Comparison of ENCODE assay signal across 22 mouse cellular contexts in the genomic region with DNA sequence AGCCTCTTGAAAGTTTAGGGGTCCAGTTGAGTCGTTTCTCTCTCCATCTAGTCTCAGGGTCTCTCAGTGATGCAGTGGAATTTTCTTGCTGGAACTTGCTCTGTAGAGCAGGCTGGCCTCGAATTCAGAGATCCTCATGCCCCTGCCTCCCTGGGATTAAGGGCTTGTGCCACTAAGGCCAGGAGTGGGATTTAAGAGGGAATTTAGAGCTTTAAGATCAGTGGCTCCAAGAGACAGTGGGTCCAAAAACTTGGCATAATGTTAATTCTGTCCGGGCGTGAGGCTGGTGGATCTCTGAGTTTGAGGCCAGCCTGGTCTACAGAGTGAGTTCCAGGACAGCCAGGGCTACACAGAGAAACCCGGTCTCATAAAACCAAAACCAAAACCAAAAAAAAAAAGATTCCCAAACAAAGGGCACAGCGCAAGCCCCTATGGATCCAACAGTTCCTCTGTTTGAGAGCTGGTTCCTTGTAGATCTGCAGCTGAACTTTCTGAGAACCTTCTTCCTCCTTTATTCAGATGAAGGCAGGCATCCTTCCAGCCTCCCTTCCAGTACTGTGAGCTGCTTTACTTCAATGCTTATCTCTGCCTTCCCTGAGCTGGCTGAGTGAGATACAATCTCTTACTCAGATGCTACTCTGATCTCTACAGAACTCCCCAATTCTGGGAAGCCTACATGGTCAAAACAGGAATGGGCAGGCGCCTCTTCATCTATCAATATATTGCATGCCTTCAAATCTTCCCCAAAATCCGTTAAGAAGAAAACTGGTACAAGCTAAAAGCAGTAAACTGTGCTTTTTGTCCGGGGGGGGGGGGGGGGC. TPM values are rescaled to one million over a fixed set of nuclear protein-coding genes. Genes with fewer than 3 reads are reported as not detected.
A peak's percentile ranks its signal among the peaks of the same experiment; 100 is the strongest.
DNase-seq lines count a peak whose midpoint lies in the region; ATAC-seq and TF ChIP-seq lines count a peak whose summit lies in the region.
"Had no signal": no experiment of that assay in that cellular context is flagged by ENCODE, and none has a peak within 500 bp of the region (broad histone marks: within the 10 kb centered on the region; RNA-seq: fewer than 3 reads in every experiment).

No protein-coding gene starts in this region.

- H3K4me2 ChIP-seq in CH12.LX (ENCODE audit: insufficient read depth, low read depth, poor library complexity, severe bottlenecking): peak overlapping the region; percentile 11; the same call in 1 of the 2 replicates
- no peak overlapping the region for H3K4me2 ChIP-seq in midbrain, embryonic 13.5 days (replicated peaks)
- H3K4me2 ChIP-seq in hindbrain, embryonic 14.5 days (replicated peaks): no peak overlapping the region
- H3K4me2 ChIP-seq: embryonic facial prominence, embryonic 13.5 days; forebrain, embryonic 12.5 days had no signal

- in situ Hi-C loops in CH12.LX (cut with MboI; ENCODE audit: low pct_ligation_motif_present, low pct_unique_long_range_greater_than_20kb, low sequenced_read_pairs): no loop called here

- no peak for TF ChIP-seq POLR2A in CH12.LX (IDR thresholded peaks at IDR 0.05; ENCODE audit: low read depth, low read length)
- no peak for TF ChIP-seq POLR2A in MEL (IDR thresholded peaks at IDR 0.05; ENCODE audit: control insufficient read depth in 1 of 2, insufficient read depth in 1 of 2, low read depth in 1 of 2, low read length in 2 of 2, poor library complexity in 1 of 2)
- TF ChIP-seq POLR2A in bone marrow macrophage, adult 2 months (IDR thresholded peaks at IDR 0.05; ENCODE audit: borderline replicate concordance, low read depth, low read length): no peak

- H3K27ac ChIP-seq in CH12.LX (ENCODE audit: insufficient read depth, low read depth) (no peak overlapping the region), MEL (ENCODE audit: control insufficient read depth, low read depth, low read length) (no peak overlapping the region)
- no peak overlapping the region for H3K27ac ChIP-seq in bone marrow macrophage, adult 2 months (ENCODE audit: insufficient read depth, low read depth, low read length)
- no peak overlapping the region for H3K27ac ChIP-seq in midbrain, embryonic 13.5 days
- no peak overlapping the region for H3K27ac ChIP-seq in hindbrain, embryonic 14.5 days
- H3K27ac ChIP-seq: embryonic facial prominence, embryonic 13.5 days; forebrain, embryonic 12.5 days; heart, embryonic 13.5 days had no signal

- TF ChIP-seq CTCF in CH12.LX (conservative IDR thresholded peaks at IDR 0.05 in 1 of 2, IDR thresholded peaks at IDR 0.05 in 1 of 2; ENCODE audit: low read depth in 2 of 2, low read length in 2 of 2) (no peak), MEL (IDR thresholded peaks at IDR 0.05 in 2 of 3, conservative IDR thresholded peaks at IDR 0.05 in 1 of 3; ENCODE audit: control insufficient read depth in 1 of 3, insufficient read depth in 1 of 3, low read depth in 2 of 3, low read length in 3 of 3, poor library complexity in 1 of 3, severe bottlenecking in 1 of 3) (no peak)
- TF ChIP-seq CTCF in bone marrow macrophage, adult 2 months (IDR thresholded peaks at IDR 0.05; ENCODE audit: low read depth, low read length): no peak

- DNase-seq in 416B (ENCODE audit: low read depth) (peak; percentile 27), CH12.LX (ENCODE audit: extremely low read depth) (no peak), MEL (ENCODE audit: low read depth, low spot score) (peak; percentile 78)
- no peak for DNase-seq in cerebellum, adult 8-10 months
- no peak for DNase-seq in hindbrain, embryonic 14.5 days (ENCODE audit: low spot score)
- DNase-seq: adrenal gland, adult 8-10 months; B cell, adult 2 months; cerebellum, adult 11-12 months; cerebellum, adult 9-11 months; cerebellum, postnatal 36 days; gastrocnemius, postnatal 14 days; heart, postnatal 36 days; kidney, adult 18-20 months had no signal

- TF ChIP-seq RAD21 in CH12.LX (IDR thresholded peaks at IDR 0.05; ENCODE audit: low read depth, low read length) (no peak), MEL (IDR thresholded peaks at IDR 0.05; ENCODE audit: low read depth, low read length) (no peak)

- no peak overlapping the region for H3K9ac ChIP-seq in CH12.LX (ENCODE audit: insufficient read depth, low read depth)
- H3K9ac ChIP-seq in MEL (ENCODE audit: control insufficient read depth, low read depth, low read length, poor library complexity, severe bottlenecking): peak overlapping the region; percentile 14; the same call in 1 of the 2 replicates
- no peak overlapping the region for H3K9ac ChIP-seq in midbrain, embryonic 13.5 days (replicated peaks)
- H3K9ac ChIP-seq in hindbrain, embryonic 14.5 days: no peak overlapping the region
- H3K9ac ChIP-seq: embryonic facial prominence, embryonic 13.5 days; forebrain, embryonic 12.5 days; heart, embryonic 13.5 days had no signal

- H3K4me3 ChIP-seq in CH12.LX (replicated peaks in 1 of 3; ENCODE audit: low read depth in 2 of 3, low read length in 2 of 3, poor library complexity in 1 of 3) (no peak overlapping the region), MEL (ENCODE audit: control insufficient read depth in 1 of 2, insufficient read depth in 1 of 2, low read depth in 2 of 2, low read length in 2 of 2) (peak overlapping the region in 1 of 2 experiments; percentile 41; a peak in 2 of 4 replicates)
- H3K4me3 ChIP-seq in bone marrow macrophage, adult 2 months (ENCODE audit: insufficient read depth, low read length): peak overlapping the region; percentile 11; the same call in 1 of the 2 replicates
- no peak overlapping the region for H3K4me3 ChIP-seq in midbrain, embryonic 13.5 days (replicated peaks)
- H3K4me3 ChIP-seq in hindbrain, embryonic 14.5 days (replicated peaks; ENCODE audit: low read length): no peak overlapping the region
- H3K4me3 ChIP-seq: embryonic facial prominence, embryonic 13.5 days; forebrain, embryonic 12.5 days; heart, embryonic 13.5 days had no signal

- H3K36me3 ChIP-seq in CH12.LX (replicated peaks in 1 of 2; ENCODE audit: control insufficient read depth in 1 of 2, insufficient read depth in 1 of 2, low read length in 1 of 2) (no peaks in the 10 kb centered on the region), MEL (ENCODE audit: control insufficient read depth in 1 of 2, insufficient read depth in 2 of 2, low read length in 2 of 2) (peaks cover 0 to 15% of the 10 kb centered on the region in 2 experiments; a peak in 2 of 4 replicates)
- no peaks in the 10 kb centered on the region for H3K36me3 ChIP-seq in midbrain, embryonic 13.5 days
- no peaks in the 10 kb centered on the region for H3K36me3 ChIP-seq in hindbrain, embryonic 14.5 days (replicated peaks; ENCODE audit: control insufficient read depth, insufficient read depth)
- H3K36me3 ChIP-seq: embryonic facial prominence, embryonic 13.5 days; forebrain, embryonic 12.5 days; heart, embryonic 13.5 days had no signal

- 75% methylated on average over 9 of the region's 9 CpGs for WGBS in midbrain, embryonic 13.5 days
- 75% methylated on average over 9 of the region's 9 CpGs for WGBS in hindbrain, embryonic 14.5 days

- peaks cover 2 to 24% of the 10 kb centered on the region in 2 experiments; a peak in 3 of 4 replicates for H3K4me1 ChIP-seq in CH12.LX (ENCODE audit: control insufficient read depth in 1 of 2, insufficient read depth in 2 of 2)
- H3K4me1 ChIP-seq in MEL (ENCODE audit: control insufficient read depth in 1 of 2, insufficient read depth in 2 of 2, low read length in 2 of 2): peaks cover 3 to 7% of the 10 kb centered on the region in 2 experiments; a peak in 3 of 4 replicates
- H3K4me1 ChIP-seq in bone marrow macrophage, adult 2 months (ENCODE audit: control insufficient read depth, insufficient read depth, low read length): peaks cover 5% of the 10 kb centered on the region
- H3K4me1 ChIP-seq in midbrain, embryonic 13.5 days (replicated peaks): peaks cover 22% of the 10 kb centered on the region
- H3K4me1 ChIP-seq in hindbrain, embryonic 14.5 days (replicated peaks; ENCODE audit: control insufficient read depth, insufficient read depth, low read length): peaks cover 18% of the 10 kb centered on the region

- H3K27me3 ChIP-seq in CH12.LX (replicated peaks) (no peaks in the 10 kb centered on the region), MEL (ENCODE audit: control insufficient read depth in 1 of 2, insufficient read depth in 2 of 2, low read length in 2 of 2) (no peaks in the 10 kb centered on the region)
- H3K27me3 ChIP-seq in midbrain, embryonic 13.5 days: no peaks in the 10 kb centered on the region
- no peaks in the 10 kb centered on the region for H3K27me3 ChIP-seq in hindbrain, embryonic 14.5 days (ENCODE audit: control insufficient read depth, insufficient read depth, low read length)
- H3K27me3 ChIP-seq: embryonic facial prominence, embryonic 13.5 days; heart, embryonic 13.5 days; Patski had no signal

- H3K9me3 ChIP-seq in CH12.LX (replicated peaks; ENCODE audit: low read length) (no peaks in the 10 kb centered on the region), MEL (replicated peaks; ENCODE audit: insufficient read depth, low read length) (no peaks in the 10 kb centered on the region)
- no peaks in the 10 kb centered on the region for H3K9me3 ChIP-seq in midbrain, embryonic 13.5 days
- H3K9me3 ChIP-seq in hindbrain, embryonic 14.5 days (ENCODE audit: control insufficient read depth, low read length): no peaks in the 10 kb centered on the region
- H3K9me3 ChIP-seq: embryonic facial prominence, embryonic 13.5 days; forebrain, embryonic 12.5 days; heart, embryonic 13.5 days had no signal

- H3K79me2 ChIP-seq in CH12.LX (replicated peaks; ENCODE audit: control insufficient read depth, extremely low read depth, insufficient read depth, poor library complexity, severe bottlenecking) (peaks cover 16% of the 10 kb centered on the region), MEL (ENCODE audit: control insufficient read depth, insufficient read depth, low read length, poor library complexity) (peaks cover 20% of the 10 kb centered on the region)

- TF ChIP-seq EP300 in CH12.LX (IDR thresholded peaks at IDR 0.05; ENCODE audit: low read length) (no peak), MEL (IDR thresholded peaks at IDR 0.05; ENCODE audit: low read depth in 1 of 2, low read length in 2 of 2) (peak; percentile 16 to 51; a peak in 3 of 4 replicates)

- dilution Hi-C loops in CH12.LX (cut with MboI; ENCODE audit: extremely low pct_ligation_motif_present, extremely low pct_unique_long_range_greater_than_20kb, low sequenced_read_pairs): no loop called here

- no peak for ATAC-seq in midbrain, embryonic 13.5 days
- ATAC-seq in hindbrain, embryonic 14.5 days (ENCODE audit: low FRiP score): no peak
- ATAC-seq: CD4-positive, CD25-positive, alpha-beta regulatory T cell, adult 4 months; forebrain, embryonic 16.5 days; hindbrain, embryonic 16.5 days; Patski had no signal

RNA-seq across cellular contexts. Expression of a gene that starts 1.3 kb away (rescaled TPM):
- 19.8 and 23.2 TPM in 2 replicates for total RNA-seq in CH12.LX (2012; rRNA removed)
- total RNA-seq in CH12.LX (2014; rRNA removed): 25.6 and 31.1 TPM in 2 replicates
- polyA plus RNA-seq in CH12.LX (2012; ENCODE audit: insufficient read length, low read depth): 56.5 and 69.7 TPM in 2 replicates
- 26.0 and 27.0 TPM in 2 replicates for total RNA-seq in MEL (2012; rRNA removed)
- 100 to 1,000 TPM in 1 of 2 experiments, 10 to 100 TPM in 1; 40.3 to 168 TPM for polyA plus RNA-seq in MEL (2012; ENCODE audit: insufficient read depth in 1 of 2, insufficient read length in 2 of 2, low read depth in 1 of 2, low replicate concordance in 2 of 2, missing spikeins in 1 of 2)
- 25.4 and 41.7 TPM in 2 replicates for polyA plus RNA-seq in bone marrow macrophage, adult 2 months (2012; ENCODE audit: insufficient read depth, insufficient read length, missing spikeins)
- polyA plus RNA-seq in midbrain, embryonic 13.5 days (2015; fragmentation: Nextera tagmentation; extraction: Ambion mirVana): 68.6 and 78.7 TPM in 2 replicates
- polyA plus RNA-seq in hindbrain, embryonic 14.5 days (2014; fragmentation: Nextera tagmentation; extraction: Ambion mirVana): 77.1 and 84.9 TPM in 2 replicates

Comparison
In these comparisons a context has a peak if more than half of its experiments do, and no peak if none do; other contexts are left out.
1. DNase-seq: peak in 416B (single experiment) and MEL (single experiment); none in CH12.LX (single experiment), cerebellum, adult 8-10 months (single experiment) and hindbrain, embryonic 14.5 days (single experiment).